Mouse (Mus musculus) layer of hippocampus, postnatal 36 days (tissue): ENCODE results near the gene Trak1. TPM values are rescaled to one million over a fixed set of nuclear protein-coding genes. Genes with fewer than 3 reads are reported as not detected.

ENCODE experiments used
- DNase-seq, 2 experiments: peaks; one replicate each; pipeline ENCODE4 v3.0.0; 2022
- total RNA-seq, 2 experiments: library from RNA; stranded (reverse); gene quantifications; 2 replicates each; pipeline ENCODE4 v1.2.3; 2021

The Trak1 gene
- total RNA-seq, 2 experiments from 2014 or later = 235 to 247 TPM

- no peak for DNase-seq
These were observed 51.2 kb downstream of the Trak1 start for GRCm38 (mm10) chr9:121348476-121348875.

- no peak for DNase-seq
These were observed 51.8 kb downstream of the Trak1 start for GRCm38 (mm10) chr9:121349111-121349510.

GRCm38 (mm10) chr9:121350601-121351000 lies 53.3 kb downstream of the Trak1 start:
- DNase-seq = no peak

- no peak for DNase-seq
These were observed 54.2 kb downstream of the Trak1 start for GRCm38 (mm10) chr9:121351388-121352078.

DNA sequence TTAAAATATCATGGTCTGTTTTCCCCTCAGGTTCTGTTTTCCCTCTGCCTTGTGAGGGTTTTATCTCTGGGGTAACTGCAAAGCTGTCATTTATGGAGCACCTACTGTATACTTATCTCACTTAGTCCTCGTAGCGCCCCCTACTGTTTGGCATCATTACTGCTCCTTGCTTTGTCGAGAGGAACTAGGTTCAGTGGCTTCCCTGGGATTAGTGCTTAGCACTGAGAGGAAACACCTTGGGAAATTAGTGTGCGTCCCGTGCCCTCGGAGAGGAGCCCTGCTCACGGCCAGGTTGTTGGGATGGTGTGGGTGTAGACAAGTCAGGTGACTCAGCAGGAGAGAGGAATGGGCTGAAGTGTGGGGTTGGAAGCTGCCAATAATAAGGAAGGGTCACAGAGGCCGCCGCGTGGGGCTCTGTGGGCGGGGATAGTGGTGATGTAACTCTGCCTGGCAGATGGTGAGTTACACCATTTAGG lies 54.9 kb downstream of the Trak1 start:
- no peak for DNase-seq

DNA sequence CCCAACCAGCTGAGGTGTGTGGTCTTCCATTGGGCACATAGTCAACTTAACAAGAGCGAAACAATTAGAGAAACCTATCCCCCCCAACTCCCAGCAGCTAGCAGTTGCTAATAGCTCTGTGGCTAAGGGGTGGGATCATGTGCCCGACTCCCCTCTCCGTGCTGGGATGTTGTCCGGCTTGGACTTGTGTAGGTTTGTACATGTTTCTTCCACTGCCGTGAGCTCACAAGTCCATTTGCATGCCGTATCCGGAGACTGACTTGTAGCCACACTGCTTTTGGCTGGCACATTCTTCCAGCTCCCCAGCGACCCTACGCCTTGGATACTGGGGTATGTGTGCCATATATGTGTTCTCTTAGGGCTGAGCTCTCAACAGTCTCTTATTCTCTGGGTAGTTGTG lies 55.4 kb downstream of the Trak1 start:
- DNase-seq = no peak

DNA sequence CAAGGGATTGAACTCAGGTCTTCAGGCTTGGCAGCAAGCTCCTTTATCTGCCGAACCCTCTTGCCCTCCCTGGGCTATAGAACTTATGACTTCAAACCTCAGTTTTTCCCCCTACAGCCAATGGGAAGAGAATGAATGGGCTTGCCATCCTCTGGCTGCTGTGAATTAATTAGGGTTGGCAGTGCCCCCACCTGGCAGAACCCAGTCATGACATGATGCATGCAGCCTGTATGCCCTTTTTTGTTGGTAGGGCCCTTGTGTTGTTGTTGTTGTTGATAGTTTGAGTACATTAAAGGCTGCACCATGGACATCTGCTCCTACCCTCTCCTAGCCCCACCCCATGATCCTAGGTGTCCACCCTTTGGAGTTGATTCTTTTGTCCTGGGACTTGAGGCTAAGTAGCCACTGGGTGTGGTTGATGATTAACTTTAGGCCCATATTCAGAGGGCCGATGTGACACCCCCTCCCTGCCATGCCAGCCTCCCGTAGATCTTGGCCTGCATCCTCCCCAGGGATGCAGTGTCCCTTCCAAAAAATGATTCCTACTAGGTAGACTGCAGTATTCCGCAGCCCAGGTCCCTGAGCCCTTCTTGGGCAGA lies 57.6 kb downstream of the Trak1 start:
- no peak for DNase-seq

DNA sequence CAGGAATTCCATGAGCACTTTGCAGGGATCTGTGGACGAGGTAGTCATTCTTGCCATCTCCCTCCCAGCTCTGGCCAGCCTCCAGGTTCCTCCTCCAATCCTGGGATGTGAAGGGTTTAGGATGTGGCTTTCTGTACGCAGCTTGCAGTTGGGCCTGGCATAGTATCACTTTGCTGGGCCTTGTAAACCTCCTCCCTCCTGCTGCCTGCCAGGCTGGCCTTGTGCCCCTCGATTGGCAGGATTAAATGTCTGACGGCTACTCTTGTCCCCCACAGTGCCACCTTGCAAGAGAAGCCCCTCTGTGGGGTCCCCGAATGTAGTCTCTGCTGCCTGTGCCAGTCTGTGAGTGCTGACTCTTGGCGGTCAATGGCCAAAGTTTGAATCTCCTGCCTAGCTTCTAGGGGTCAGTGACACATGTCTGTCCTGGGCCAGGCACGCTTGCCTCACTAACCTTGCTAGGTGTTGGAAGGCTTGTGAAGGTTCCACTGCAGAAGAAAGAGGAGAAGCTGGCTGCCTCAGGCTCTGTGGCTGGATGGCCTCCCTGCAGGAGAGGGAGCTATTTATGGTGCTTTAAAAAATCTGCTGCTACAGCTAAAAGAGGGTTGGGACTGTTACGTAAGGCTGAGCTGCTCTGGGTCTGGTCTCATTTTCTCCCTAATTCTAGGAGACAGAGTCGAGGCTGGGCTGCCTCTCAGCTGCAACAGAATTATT lies 58.3 kb downstream of the Trak1 start:
- peak; percentile 60 to 61 for DNase-seq

DNA sequence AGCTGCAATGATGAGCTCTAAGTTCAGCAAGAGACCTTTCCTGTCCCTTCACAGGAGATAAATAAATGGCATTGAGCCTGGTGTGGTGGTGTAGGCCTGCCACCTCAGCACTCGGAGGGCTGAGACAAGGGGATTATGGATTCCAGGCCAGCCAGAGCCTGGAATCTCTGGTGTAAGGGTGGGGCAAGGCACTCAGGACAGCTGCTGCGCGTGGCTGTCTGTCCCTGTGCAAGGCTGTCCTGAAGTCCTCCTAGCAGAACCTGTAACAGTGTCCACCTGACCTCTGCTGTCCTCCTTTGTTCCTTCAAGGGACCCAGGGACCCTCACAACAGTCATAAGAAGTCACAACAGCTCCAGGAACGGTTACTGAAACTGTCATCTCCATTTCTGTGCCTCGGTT lies 59.8 kb downstream of the Trak1 start:
- DNase-seq = no peak

DNA sequence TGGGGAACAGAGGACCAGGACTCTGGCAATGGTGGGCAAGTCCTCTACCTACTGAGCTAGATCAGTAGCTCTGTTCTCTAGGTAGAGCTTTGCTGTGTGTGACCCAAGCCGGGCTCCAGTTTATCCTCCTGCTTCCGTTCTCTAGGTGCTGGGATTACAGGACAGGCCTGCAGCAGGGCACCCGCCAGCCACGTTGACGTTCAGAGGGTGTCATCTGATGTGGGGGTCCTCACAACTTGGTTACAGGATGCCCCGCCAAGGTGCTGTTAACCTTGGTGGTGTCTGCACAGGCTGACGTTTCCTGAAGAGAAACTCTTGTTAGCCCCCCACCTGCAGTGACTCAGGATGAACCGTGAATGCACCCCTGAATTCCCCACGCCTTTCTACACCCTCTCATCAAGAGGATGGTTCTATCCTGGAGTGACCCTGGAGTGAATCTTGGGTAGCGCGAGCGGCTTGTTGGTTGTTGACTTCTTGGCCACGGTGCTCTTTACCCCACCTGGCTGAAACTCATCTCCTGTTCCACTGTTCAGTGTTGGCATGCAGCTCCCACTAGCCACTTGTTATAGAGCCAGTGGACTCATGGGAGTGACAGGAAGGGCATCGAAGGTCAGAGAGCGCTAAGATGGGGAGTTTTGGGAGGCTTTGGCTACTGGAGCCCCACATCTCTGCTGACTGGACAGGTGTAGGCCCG lies 60.4 kb downstream of the Trak1 start:
- DNase-seq = no peak

- no peak for DNase-seq
These were observed 61.1 kb downstream of the Trak1 start for GRCm38 (mm10) chr9:121358418-121358817.

- DNase-seq = no peak
These were observed 62.1 kb downstream of the Trak1 start for GRCm38 (mm10) chr9:121359266-121359972.

- peak; percentile 70 to 75 for DNase-seq
These were observed 63.1 kb downstream of the Trak1 start for GRCm38 (mm10) chr9:121360327-121360954.

DNA sequence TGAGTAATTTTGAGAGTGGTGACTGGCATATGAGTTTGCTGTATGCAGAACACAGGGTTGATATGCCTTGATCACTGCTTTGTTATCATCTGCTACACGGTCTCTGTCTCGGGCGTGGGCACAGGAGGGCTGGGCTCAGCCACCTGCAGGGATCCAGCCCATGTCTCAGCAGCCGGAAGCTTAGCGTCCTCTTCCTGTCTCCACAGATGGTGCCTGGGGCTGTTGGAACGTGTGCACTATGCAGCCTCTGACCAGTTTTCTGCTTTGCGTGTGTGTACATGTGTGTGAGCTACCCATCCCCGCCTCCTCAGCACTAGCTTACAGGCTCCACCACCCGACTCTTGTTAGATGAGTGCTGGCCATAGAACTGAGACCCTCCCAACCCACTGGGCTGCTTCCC lies 63.7 kb downstream of the Trak1 start:
- no peak for DNase-seq

- no peak for DNase-seq
These were observed 66.6 kb downstream of the Trak1 start for GRCm38 (mm10) chr9:121363932-121364331.

DNA sequence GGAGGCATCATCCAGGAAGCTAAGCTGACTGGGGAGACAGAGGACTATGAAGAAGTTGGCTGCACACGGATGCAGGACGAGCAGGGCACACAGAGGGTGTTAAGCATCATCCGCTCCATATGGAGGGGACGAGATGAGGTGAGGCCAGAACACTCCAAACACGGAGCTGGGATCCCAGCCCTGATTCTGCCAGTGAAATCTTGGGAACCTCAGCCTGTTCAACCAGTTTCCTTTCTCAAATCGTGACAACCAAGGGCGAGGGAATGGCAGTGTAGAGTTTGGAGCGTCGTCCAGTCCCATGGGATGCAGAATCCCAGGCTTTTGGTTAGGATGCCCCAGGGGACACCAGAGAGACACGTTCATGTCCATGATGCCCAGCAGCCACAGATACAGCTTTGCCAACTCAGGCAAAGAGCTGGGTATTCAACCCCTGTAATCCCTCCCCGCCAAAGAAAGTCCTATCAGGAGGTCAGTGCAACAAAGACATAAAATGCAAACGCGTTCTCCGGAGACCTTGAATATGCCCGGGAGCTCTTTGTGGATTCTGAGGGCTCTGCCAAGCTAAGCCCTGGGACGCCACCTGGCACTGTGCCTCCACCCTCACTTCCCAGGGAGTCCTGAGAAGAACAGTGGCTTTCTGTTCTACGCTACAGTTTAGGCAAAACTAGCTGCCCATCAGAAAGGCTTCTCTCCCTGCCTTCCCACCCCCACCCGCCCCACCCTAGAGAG lies 69.0 kb downstream of the Trak1 start:
- peak; percentile 71 to 81 for DNase-seq

- peak in 1 of 2 experiments; percentile 61 for DNase-seq
These were observed 69.6 kb downstream of the Trak1 start for GRCm38 (mm10) chr9:121366864-121367245.

DNA sequence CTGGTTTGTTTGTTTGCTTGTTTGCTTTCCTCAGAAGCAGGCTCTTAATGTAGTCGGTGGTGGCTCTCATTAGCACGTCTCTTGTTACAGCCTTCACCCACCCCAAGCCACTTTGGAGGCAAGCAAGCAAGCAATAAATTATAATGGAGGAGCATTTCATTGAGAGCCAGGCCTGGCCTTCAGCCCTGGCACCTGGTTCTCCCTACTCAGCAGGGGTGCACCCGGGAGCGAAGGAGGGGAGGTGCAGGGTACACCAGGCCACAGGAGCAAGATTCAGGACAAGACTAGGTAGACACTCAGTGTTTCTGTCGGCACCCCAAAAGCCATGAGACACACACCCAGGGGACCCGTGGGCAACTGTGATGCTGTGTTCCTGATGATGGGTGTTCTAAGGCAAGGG lies 72.3 kb downstream of the Trak1 start:
- DNase-seq = no peak

- DNase-seq = peak in 1 of 2 experiments; percentile 61
These were observed 74.1 kb downstream of the Trak1 start for GRCm38 (mm10) chr9:121371346-121371891.

DNA sequence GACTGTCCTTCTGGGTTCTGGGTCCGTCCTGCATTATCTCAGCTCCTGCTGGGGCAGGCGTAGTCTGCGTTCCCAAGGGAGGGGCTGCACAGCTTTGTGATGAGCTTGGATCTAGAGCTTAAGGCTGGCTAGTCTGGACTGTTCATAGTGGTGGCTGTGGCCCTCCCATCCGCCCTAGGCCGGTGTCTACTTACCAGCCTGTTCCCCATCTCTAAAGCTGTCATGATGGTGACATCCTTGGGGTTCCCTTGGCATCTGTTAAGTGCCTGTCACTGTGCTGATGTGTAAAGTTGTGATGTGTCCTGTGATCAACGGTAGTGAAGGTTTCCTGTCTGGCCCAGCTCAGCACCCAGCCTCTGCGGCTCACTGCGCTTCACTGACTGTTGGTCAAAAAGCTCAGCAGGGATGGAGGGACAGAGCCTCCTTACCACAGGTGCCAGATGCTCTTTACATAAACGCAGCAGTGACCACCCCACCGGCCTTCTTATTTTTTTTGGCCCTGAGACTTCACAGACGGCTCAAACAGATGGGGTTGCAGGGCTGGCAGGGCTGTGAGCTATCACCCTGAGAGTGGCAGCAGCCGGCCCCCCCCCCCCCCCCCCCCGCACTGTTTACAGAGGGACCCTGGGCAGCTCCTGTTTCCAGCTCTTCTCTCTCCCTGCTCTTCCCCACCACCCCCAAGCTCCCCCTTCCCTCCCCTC lies 74.8 kb downstream of the Trak1 start:
- no peak for DNase-seq
